Mouse (Mus musculus): ENCODE measurements at regions not wholly inside any gene's neighbourhood (a gene's known extent, or its start where the extent isn't known, plus 50 kb on each side); places are given as distances from the start of the nearest gene placed in this dataset.
"Not testable (repeated sequence)": the region's sequence is repeated elsewhere in the genome, so short reads cannot be mapped to it uniquely, and the experiment has no call there.

- WGBS, result 89% methylated on average over 9 of the region's 9 CpGs
- no peak for ATAC-seq (ENCODE audit: insufficient number of reproducible peaks, insufficient read depth, low FRiP score, low read depth)
- no peaks in the 10 kb centered on the region for H3K4me1 ChIP-seq (ENCODE audit: control insufficient read depth, insufficient read depth, low read length)
- no peaks in the 10 kb centered on the region for H3K27me3 ChIP-seq (ENCODE audit: control insufficient read depth, insufficient read depth, low read length)
- H3K9me3 ChIP-seq (ENCODE audit: control insufficient read depth, low read depth, low read length), result no peaks in the 10 kb centered on the region
- H3K4me2 ChIP-seq (replicated peaks; ENCODE audit: low read depth, low read length), result no peak overlapping the region
- H3K9ac ChIP-seq (replicated peaks; ENCODE audit: low read depth, low read length), result no peak overlapping the region
- H3K27ac ChIP-seq (ENCODE audit: low read length), result no peak overlapping the region
- H3K4me3 ChIP-seq (ENCODE audit: low read depth, low read length), result no peak overlapping the region
- no peaks in the 10 kb centered on the region for H3K36me3 ChIP-seq (ENCODE audit: control insufficient read depth, insufficient read depth, low read length)
Measured at GRCm38 (mm10) chr1:189550851-189551250, 137.0 kb downstream of the Cenpf start.

- Histone ChIP-seq H3K4me2 (replicated peaks; ENCODE audit: low read depth, low read length) (no peak overlapping the region), H3K27me3 (ENCODE audit: control insufficient read depth, insufficient read depth, low read length) (no peaks in the 10 kb centered on the region), H3K4me3 (ENCODE audit: low read depth, low read length) (no peak overlapping the region), H3K9ac (replicated peaks; ENCODE audit: low read depth, low read length) (no peak overlapping the region), H3K4me1 (ENCODE audit: control insufficient read depth, insufficient read depth, low read length) (no peaks in the 10 kb centered on the region), H3K36me3 (ENCODE audit: control insufficient read depth, insufficient read depth, low read length) (no peaks in the 10 kb centered on the region), H3K9me3 (ENCODE audit: control insufficient read depth, low read depth, low read length) (no peaks in the 10 kb centered on the region), H3K27ac (ENCODE audit: low read length) (no peak overlapping the region)
- 89% methylated on average over 2 of the region's 2 CpGs for WGBS
- ATAC-seq (ENCODE audit: insufficient number of reproducible peaks, insufficient read depth, low FRiP score, low read depth), result no peak
Measured at GRCm38 (mm10) chr1:189532834-189533233, 130.8 kb upstream of the Kcnk2 start.

- 72% methylated on average over 5 of the region's 5 CpGs for WGBS
- no peak overlapping the region for H3K9ac ChIP-seq (replicated peaks; ENCODE audit: low read depth, low read length)
- no peak overlapping the region for H3K4me3 ChIP-seq (ENCODE audit: low read depth, low read length)
- no peak for ATAC-seq (ENCODE audit: insufficient number of reproducible peaks, insufficient read depth, low FRiP score, low read depth)
- no peaks in the 10 kb centered on the region for H3K4me1 ChIP-seq (ENCODE audit: control insufficient read depth, insufficient read depth, low read length)
- H3K9me3 ChIP-seq (ENCODE audit: control insufficient read depth, low read depth, low read length), result no peaks in the 10 kb centered on the region
- no peaks in the 10 kb centered on the region for H3K27me3 ChIP-seq (ENCODE audit: control insufficient read depth, insufficient read depth, low read length)
- no peak overlapping the region for H3K27ac ChIP-seq (ENCODE audit: low read length)
- H3K36me3 ChIP-seq (ENCODE audit: control insufficient read depth, insufficient read depth, low read length), result no peaks in the 10 kb centered on the region
- H3K4me2 ChIP-seq (replicated peaks; ENCODE audit: low read depth, low read length), result no peak overlapping the region
Measured at GRCm38 (mm10) chr1:189526329-189526728, 124.3 kb upstream of the Kcnk2 start.

DNA sequence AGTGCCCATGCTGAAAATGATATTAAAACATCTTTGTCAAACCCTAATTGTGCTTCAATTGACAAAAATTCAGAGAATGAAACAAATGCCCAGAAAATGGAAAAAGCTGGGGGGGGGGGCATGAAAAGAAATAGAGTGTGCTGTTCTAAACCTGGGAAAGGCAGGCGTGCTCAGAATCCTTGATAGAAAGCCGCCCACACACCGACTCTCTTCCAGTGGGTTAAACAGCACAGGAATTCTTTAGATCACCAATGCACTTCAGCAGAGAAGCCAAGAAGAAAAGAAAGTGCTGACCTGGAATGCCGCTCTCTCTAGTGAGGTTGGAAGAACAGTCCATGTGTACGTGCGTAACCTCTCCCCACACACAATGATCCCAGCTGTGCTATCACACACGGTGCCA is 113.4 kb upstream of the Kcnk2 start:
- Histone ChIP-seq H3K4me1 (ENCODE audit: control insufficient read depth, insufficient read depth, low read length) (no peaks in the 10 kb centered on the region), H3K9ac (replicated peaks; ENCODE audit: low read depth, low read length) (no peak overlapping the region), H3K27ac (ENCODE audit: low read length) (no peak overlapping the region), H3K9me3 (ENCODE audit: control insufficient read depth, low read depth, low read length) (no peaks in the 10 kb centered on the region), H3K27me3 (ENCODE audit: control insufficient read depth, insufficient read depth, low read length) (no peaks in the 10 kb centered on the region), H3K4me2 (replicated peaks; ENCODE audit: low read depth, low read length) (no peak overlapping the region), H3K36me3 (ENCODE audit: control insufficient read depth, insufficient read depth, low read length) (no peaks in the 10 kb centered on the region), H3K4me3 (ENCODE audit: low read depth, low read length) (no peak overlapping the region)
- 70% methylated on average over 7 of the region's 7 CpGs for WGBS
- no peak for ATAC-seq (ENCODE audit: insufficient number of reproducible peaks, insufficient read depth, low FRiP score, low read depth)

GRCm38 (mm10) chr1:189513358-189513757 is 111.3 kb upstream of the Kcnk2 start:
- no peaks in the 10 kb centered on the region for H3K27me3 ChIP-seq (ENCODE audit: control insufficient read depth, insufficient read depth, low read length)
- 80% methylated on average over 4 of the region's 4 CpGs for WGBS

DNA sequence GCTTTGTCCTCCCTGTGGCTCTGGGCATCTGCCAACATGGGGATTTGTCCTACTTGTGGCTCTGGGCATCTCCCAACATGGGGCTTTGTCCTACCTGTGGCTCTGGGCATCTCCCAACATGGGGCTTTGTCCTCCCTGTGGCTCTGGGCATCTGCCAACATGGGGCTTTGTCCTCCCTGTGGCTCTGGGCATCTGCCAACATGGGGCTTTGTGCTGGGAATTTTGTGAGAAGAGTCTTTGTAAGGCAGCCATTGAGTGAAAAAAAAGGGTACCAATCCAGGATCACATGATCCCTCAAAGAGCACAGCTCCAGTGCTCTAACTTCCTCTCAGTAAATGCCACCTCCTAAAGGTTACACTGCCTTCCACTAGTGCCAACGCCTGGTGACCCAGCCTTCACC is 105.2 kb upstream of the Kcnk2 start:
- WGBS, result 73% methylated on average over 1 of the region's 1 CpGs

More at GRCm38 (mm10) chr1:189513358-189513757, 111.3 kb upstream of the Kcnk2 start:
- Histone ChIP-seq H3K36me3 (ENCODE audit: control insufficient read depth, insufficient read depth, low read length) (no peaks in the 10 kb centered on the region), H3K4me1 (ENCODE audit: control insufficient read depth, insufficient read depth, low read length) (no peaks in the 10 kb centered on the region), H3K4me3 (ENCODE audit: low read depth, low read length) (no peak overlapping the region), H3K27ac (ENCODE audit: low read length) (no peak overlapping the region), H3K9ac (replicated peaks; ENCODE audit: low read depth, low read length) (no peak overlapping the region), H3K9me3 (ENCODE audit: control insufficient read depth, low read depth, low read length) (peaks cover 6% of the 10 kb centered on the region; the same call in 1 of the 2 replicates), H3K4me2 (replicated peaks; ENCODE audit: low read depth, low read length) (no peak overlapping the region)
- ATAC-seq (ENCODE audit: insufficient number of reproducible peaks, insufficient read depth, low FRiP score, low read depth), result no peak

GRCm38 (mm10) chr1:189499703-189500102 is 97.6 kb upstream of the Kcnk2 start:
- no peak overlapping the region for H3K9ac ChIP-seq (replicated peaks; ENCODE audit: low read depth, low read length)
- WGBS, result 86% methylated on average over 3 of the region's 3 CpGs
- H3K27ac ChIP-seq (ENCODE audit: low read length), result no peak overlapping the region
- no peaks in the 10 kb centered on the region for H3K27me3 ChIP-seq (ENCODE audit: control insufficient read depth, insufficient read depth, low read length)
- peaks cover 8% of the 10 kb centered on the region; the same call in 1 of the 2 replicates for H3K4me1 ChIP-seq (ENCODE audit: control insufficient read depth, insufficient read depth, low read length)
- H3K9me3 ChIP-seq (ENCODE audit: control insufficient read depth, low read depth, low read length), result no peaks in the 10 kb centered on the region
- H3K4me3 ChIP-seq (ENCODE audit: low read depth, low read length), result no peak overlapping the region
- no peak overlapping the region for H3K4me2 ChIP-seq (replicated peaks; ENCODE audit: low read depth, low read length)
- ATAC-seq (ENCODE audit: insufficient number of reproducible peaks, insufficient read depth, low FRiP score, low read depth), result no peak
- no peaks in the 10 kb centered on the region for H3K36me3 ChIP-seq (ENCODE audit: control insufficient read depth, insufficient read depth, low read length)

More for the DNA sequence above, 105.2 kb upstream of the Kcnk2 start:
- not testable (repeated sequence) for H3K4me3 ChIP-seq (ENCODE audit: low read depth, low read length); H3K27ac ChIP-seq (ENCODE audit: low read length); H3K9ac ChIP-seq (replicated peaks; ENCODE audit: low read depth, low read length); H3K4me1 ChIP-seq (ENCODE audit: control insufficient read depth, insufficient read depth, low read length); H3K9me3 ChIP-seq (ENCODE audit: control insufficient read depth, low read depth, low read length); H3K27me3 ChIP-seq (ENCODE audit: control insufficient read depth, insufficient read depth, low read length); H3K36me3 ChIP-seq (ENCODE audit: control insufficient read depth, insufficient read depth, low read length); ATAC-seq (ENCODE audit: insufficient number of reproducible peaks, insufficient read depth, low FRiP score, low read depth); H3K4me2 ChIP-seq (replicated peaks; ENCODE audit: low read depth, low read length)

GRCm38 (mm10) chr1:189499141-189499540 is 97.1 kb upstream of the Kcnk2 start:
- Histone ChIP-seq H3K4me2 (replicated peaks; ENCODE audit: low read depth, low read length) (no peak overlapping the region), H3K4me1 (ENCODE audit: control insufficient read depth, insufficient read depth, low read length) (peaks cover 8% of the 10 kb centered on the region; the same call in 1 of the 2 replicates), H3K9ac (replicated peaks; ENCODE audit: low read depth, low read length) (no peak overlapping the region), H3K27me3 (ENCODE audit: control insufficient read depth, insufficient read depth, low read length) (no peaks in the 10 kb centered on the region), H3K27ac (ENCODE audit: low read length) (no peak overlapping the region), H3K36me3 (ENCODE audit: control insufficient read depth, insufficient read depth, low read length) (no peaks in the 10 kb centered on the region), H3K9me3 (ENCODE audit: control insufficient read depth, low read depth, low read length) (no peaks in the 10 kb centered on the region), H3K4me3 (ENCODE audit: low read depth, low read length) (no peak overlapping the region)
- 58% methylated on average over 4 of the region's 4 CpGs for WGBS
- no peak for ATAC-seq (ENCODE audit: insufficient number of reproducible peaks, insufficient read depth, low FRiP score, low read depth)

- no peaks in the 10 kb centered on the region for H3K36me3 ChIP-seq (ENCODE audit: control insufficient read depth, insufficient read depth, low read length)
- H3K27me3 ChIP-seq (ENCODE audit: control insufficient read depth, insufficient read depth, low read length), result no peaks in the 10 kb centered on the region
- H3K4me1 ChIP-seq (ENCODE audit: control insufficient read depth, insufficient read depth, low read length), result peaks cover 8% of the 10 kb centered on the region; the same call in 1 of the 2 replicates
- H3K9me3 ChIP-seq (ENCODE audit: control insufficient read depth, low read depth, low read length), result no peaks in the 10 kb centered on the region
- 68% methylated on average over 9 of the region's 9 CpGs for WGBS
- no peak overlapping the region for H3K9ac ChIP-seq (replicated peaks; ENCODE audit: low read depth, low read length)
- no peak for ATAC-seq (ENCODE audit: insufficient number of reproducible peaks, insufficient read depth, low FRiP score, low read depth)
- no peak overlapping the region for H3K4me2 ChIP-seq (replicated peaks; ENCODE audit: low read depth, low read length)
- no peak overlapping the region for H3K4me3 ChIP-seq (ENCODE audit: low read depth, low read length)
- no peak overlapping the region for H3K27ac ChIP-seq (ENCODE audit: low read length)
Measured at GRCm38 (mm10) chr1:189497031-189497430, 95.0 kb upstream of the Kcnk2 start.

All from stomach, embryonic 14.5 days (tissue).